Mouse (Mus musculus) small intestine, adult 2 months (tissue): Measurements from ENCODE around the gene Arhgap31.

Source experiments
- CTCF ChIP-seq: fragments of 200-500 bp; IDR thresholded peaks from 2 replicates; pipeline ENCODE4 v1.5.1; 2012; ENCODE audit warnings: low read depth, mild to moderate bottlenecking, control low read depth, inconsistent platforms, low read length, moderate library complexity, mixed read lengths; ENCODE audit not compliant: insufficient replicate concordance, insufficient read length; ENCODE audit errors: extremely low read depth
- POLR2A ChIP-seq: fragments of 200-500 bp; IDR thresholded peaks from 2 replicates; pipeline ENCODE4 v1.6.1; 2012; ENCODE audit warnings: low read depth, mild to moderate bottlenecking, control low read depth, inconsistent platforms, low read length, moderate library complexity

- TF ChIP-seq POLR2A (no peak), CTCF (no peak)
Measured at GRCm38 (mm10) chr16:38587163-38587562, 125.9 kb downstream of the Arhgap31 start.
